Mouse (Mus musculus) left cerebral cortex, adult 2 months (tissue): ENCODE results near the gene Cilp. TPM values are rescaled to one million over a fixed set of nuclear protein-coding genes. Genes with fewer than 3 reads are reported as not detected.

ENCODE experiments used
- DNase-seq, 2 experiments: peaks; one replicate each; pipeline ENCODE4 v3.0.0; 2021 to 2022; ENCODE audit warnings: low spot score in 2 of 2, mixed read lengths in 1 of 2; ENCODE audit errors: extremely low spot score in 1 of 2
- H3K27ac ChIP-seq: fragments of 200-600 bp; 2 replicates; pipeline ENCODE4 v1.8.1; 2022
- H3K4me3 ChIP-seq: fragments of 200-600 bp; 2 replicates; pipeline ENCODE4 v1.8.1; 2022
- CTCF ChIP-seq: fragments of 200-600 bp; IDR thresholded peaks from 2 replicates; pipeline ENCODE4 v1.8.1; 2022; ENCODE audit warnings: antibody characterized with exemption, mild to moderate bottlenecking, moderate library complexity
- intact Hi-C: fragments of 180-260 bp; cut with DNase I; formaldehyde crosslinking; loops from one replicate; pipeline ENCODE4 v1.15.1; 2025
- total RNA-seq, 2 experiments: library from RNA; stranded (reverse); gene quantifications; 2 replicates each; pipeline ENCODE4 v1.2.3; 2021

The Cilp gene
- total RNA-seq, 2 experiments from 2014 or later = 0.21 TPM; not detected in 1

DNA sequence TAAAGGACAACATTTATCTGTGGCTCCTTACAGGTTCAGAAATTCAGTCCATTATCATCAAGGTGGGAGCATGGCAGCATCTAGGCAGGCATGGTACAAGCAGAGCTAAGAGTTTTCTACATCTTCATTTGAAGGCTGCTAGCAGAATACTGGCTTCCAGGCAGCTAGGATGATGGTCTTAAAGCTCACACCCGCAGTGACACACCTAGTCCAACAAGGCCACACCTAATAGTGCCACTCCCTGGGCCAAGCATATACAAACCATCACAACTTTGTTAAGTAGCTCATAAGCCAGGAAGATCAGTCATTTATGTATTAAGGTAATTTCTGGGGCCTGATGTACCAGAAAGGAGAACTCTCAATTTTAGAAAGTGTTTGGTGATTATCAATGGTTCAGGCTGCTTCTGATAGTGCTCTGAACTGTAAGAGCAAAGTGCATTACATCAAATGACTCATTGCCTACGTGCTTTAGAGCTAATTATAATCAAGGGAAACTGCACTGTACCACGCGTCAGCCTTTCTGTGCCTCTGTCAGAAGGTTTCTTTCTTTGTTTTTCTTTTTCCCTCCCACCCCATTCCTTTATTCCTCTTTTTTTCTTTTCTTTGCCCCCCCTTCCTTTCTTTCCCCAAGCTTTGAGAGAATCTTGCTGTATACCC, 37.5 kb downstream of the Cilp start:
- intact Hi-C loops = no loop called here
- no peak for DNase-seq
- TF ChIP-seq CTCF = no peak

DNA sequence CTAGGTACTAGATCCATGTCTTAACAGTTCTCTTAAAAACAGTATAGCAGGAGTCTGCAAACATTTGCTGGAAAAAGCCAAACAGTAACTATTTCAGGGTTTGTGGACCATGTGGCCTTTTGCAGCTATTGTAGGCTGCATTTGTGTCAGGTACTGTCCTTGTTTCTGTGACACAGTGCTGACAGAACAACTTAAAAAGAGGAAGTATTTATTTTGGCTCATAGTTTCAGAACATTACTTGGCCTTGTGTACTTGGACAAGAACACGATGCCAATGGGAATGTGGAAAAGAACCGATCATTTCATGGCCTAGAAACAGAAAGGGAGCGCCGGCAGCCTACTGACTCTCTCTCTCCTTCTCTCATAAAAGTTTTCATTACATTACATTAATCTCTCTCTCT, 38.6 kb downstream of the Cilp start:
- Histone ChIP-seq H3K4me3 (no peak overlapping the region), H3K27ac (no peak overlapping the region)
- no peak for TF ChIP-seq CTCF
- DNase-seq = no peak
- intact Hi-C loops = no loop called here

More for the DNA sequence above, 37.5 kb downstream of the Cilp start:
- no peak overlapping the region for H3K4me3 ChIP-seq
- no peak overlapping the region for H3K27ac ChIP-seq

DNA sequence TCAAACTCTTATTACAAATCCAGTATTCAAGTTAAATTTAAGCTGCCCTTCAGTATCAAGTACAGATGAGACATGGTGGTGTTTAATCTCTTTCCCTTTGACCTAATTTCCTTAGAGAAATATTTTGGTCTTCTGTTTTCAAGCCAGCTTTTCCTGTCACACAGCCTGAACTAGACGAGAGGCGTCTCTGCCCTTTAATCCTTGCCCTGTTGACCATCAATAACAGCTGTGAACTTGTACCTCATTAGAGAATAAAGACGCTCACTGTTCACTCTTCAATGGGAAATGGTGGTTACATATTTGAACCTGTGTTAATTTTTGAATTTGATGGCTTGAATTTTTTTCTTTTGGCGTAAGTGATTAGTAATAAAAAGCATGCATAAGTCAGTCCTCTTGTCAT, 39.3 kb downstream of the Cilp start:
- TF ChIP-seq CTCF = no peak
- Histone ChIP-seq H3K4me3 (no peak overlapping the region), H3K27ac (no peak overlapping the region)
- intact Hi-C loops = no loop called here
- DNase-seq = no peak

GRCm38 (mm10) chr9:65306672-65307071, 41.7 kb downstream of the Cilp start:
- no peak for DNase-seq
- no peak for TF ChIP-seq CTCF
- Histone ChIP-seq H3K27ac (no peak overlapping the region), H3K4me3 (no peak overlapping the region)
- intact Hi-C loops = no loop called here

DNA sequence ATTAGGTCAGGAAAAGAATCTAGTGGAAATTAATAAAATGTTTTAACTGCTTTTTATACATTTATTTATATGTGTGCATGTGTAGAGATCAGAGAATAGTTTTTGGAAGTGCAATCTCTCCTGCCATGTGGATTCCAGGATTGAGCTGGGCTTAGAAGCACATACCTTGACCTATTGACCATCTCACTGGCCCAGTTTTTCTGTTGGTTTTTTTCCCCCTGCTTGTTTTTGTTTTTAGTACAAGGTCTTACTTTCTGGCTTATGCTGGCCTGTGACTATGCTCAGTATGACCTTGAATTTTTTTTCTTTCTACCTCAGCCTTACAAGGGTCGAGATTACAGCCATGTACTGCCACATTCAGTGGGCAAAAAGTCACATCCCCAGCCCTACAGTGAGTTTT, 43.0 kb downstream of the Cilp start:
- no peak for DNase-seq
- intact Hi-C loops = no loop called here
- TF ChIP-seq CTCF = no peak
- H3K27ac ChIP-seq = no peak overlapping the region
- H3K4me3 ChIP-seq = no peak overlapping the region

- no peak for TF ChIP-seq CTCF
Observed at GRCm38 (mm10) chr9:65312669-65313357, 47.8 kb downstream of the Cilp start.

GRCm38 (mm10) chr9:65313846-65314245, 48.9 kb downstream of the Cilp start:
- TF ChIP-seq CTCF = no peak
- intact Hi-C loops = loop anchor here (10.0 kb wide), 1 partner anchor 249 kb away; no protein-coding TSS in a partner anchor
- Histone ChIP-seq H3K27ac (no peak overlapping the region), H3K4me3 (no peak overlapping the region)
- no peak for DNase-seq

More at GRCm38 (mm10) chr9:65312669-65313357, 47.8 kb downstream of the Cilp start:
- no peak for DNase-seq
- intact Hi-C loops = loop anchor here (10.0 kb wide), 1 partner anchor 248 kb away; no protein-coding TSS in a partner anchor
- Histone ChIP-seq H3K27ac (no peak overlapping the region), H3K4me3 (no peak overlapping the region)

- Histone ChIP-seq H3K4me3 (no peak overlapping the region), H3K27ac (no peak overlapping the region)
- DNase-seq = no peak
- intact Hi-C loops = no loop called here
- TF ChIP-seq CTCF = no peak
Observed at GRCm38 (mm10) chr9:65322255-65322900, 57.4 kb downstream of the Cilp start.

DNA sequence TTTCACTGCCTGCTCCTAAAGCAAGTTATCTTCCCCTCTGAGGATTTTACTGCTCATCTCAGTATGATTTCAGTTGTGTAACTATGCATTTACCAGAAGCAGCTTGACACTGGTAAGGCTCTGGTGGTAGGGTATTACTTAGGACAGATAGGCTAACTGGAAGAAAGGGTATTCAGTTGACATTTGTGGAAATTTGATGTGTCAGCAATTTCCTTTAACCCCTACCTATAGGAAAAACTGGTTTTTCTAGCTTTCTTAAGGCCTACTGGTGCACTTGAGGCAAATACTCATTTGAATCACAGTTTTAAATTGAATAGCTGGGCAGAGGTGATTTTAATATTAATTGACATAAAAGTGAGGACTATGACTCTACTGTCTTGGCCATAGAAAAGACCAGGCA, 61.0 kb downstream of the Cilp start:
- intact Hi-C loops = no loop called here

GRCm38 (mm10) chr9:65327371-65327770, 62.4 kb downstream of the Cilp start:
- Histone ChIP-seq H3K27ac (no peak overlapping the region), H3K4me3 (no peak overlapping the region)
- intact Hi-C loops = no loop called here
- no peak for TF ChIP-seq CTCF
- DNase-seq = no peak

More for the DNA sequence above, 61.0 kb downstream of the Cilp start:
- no peak for DNase-seq
- Histone ChIP-seq H3K4me3 (no peak overlapping the region), H3K27ac (no peak overlapping the region)
- TF ChIP-seq CTCF = no peak

Other genes with a start within 250 kb of the Cilp start
- gene Hacd3, start 243.5 kb upstream of the Cilp start, total RNA-seq = 100 to 1,000 TPM; 148 to 158 TPM
- 100 to 1,000 TPM; 166 to 172 TPM for gene Dpp8, start 232.8 kb upstream of the Cilp start, total RNA-seq
- gene Igdcc4, start 163.7 kb upstream of the Cilp start, total RNA-seq = 10 to 100 TPM; 31.8 to 33.7 TPM
- 1 to 10 TPM; 2.0 to 2.5 TPM for gene Igdcc3, start 124.0 kb upstream of the Cilp start, total RNA-seq
- gene Parp16, start 69.8 kb upstream of the Cilp start, total RNA-seq = 1 to 10 TPM; 3.6 to 4.0 TPM
- 10 to 100 TPM; 29.6 to 34.5 TPM for gene Clpx, start 29.1 kb downstream of the Cilp start, total RNA-seq
- gene Pdcd7, start 80.9 kb downstream of the Cilp start, total RNA-seq = 10 to 100 TPM; 29.3 to 30.9 TPM
- 1 to 10 TPM; 4.5 to 7.4 TPM for gene Ubap1l, start 95.9 kb downstream of the Cilp start, total RNA-seq
- gene Kbtbd13, start 126.5 kb downstream of the Cilp start, total RNA-seq = under 1 TPM; 0.14 to 0.25 TPM
- gene Rasl12, start 133.3 kb downstream of the Cilp start, total RNA-seq = 1 to 10 TPM; 2.3 to 3.2 TPM
- not detected for gene Slc51b, start 157.8 kb downstream of the Cilp start, total RNA-seq
- 10 to 100 TPM; 16.1 to 18.0 TPM for gene Mtfmt, start 170.6 kb downstream of the Cilp start, total RNA-seq
- gene Spg21, start 195.8 kb downstream of the Cilp start, total RNA-seq = 10 to 100 TPM; 25.9 to 30.9 TPM